In the genomic region with DNA sequence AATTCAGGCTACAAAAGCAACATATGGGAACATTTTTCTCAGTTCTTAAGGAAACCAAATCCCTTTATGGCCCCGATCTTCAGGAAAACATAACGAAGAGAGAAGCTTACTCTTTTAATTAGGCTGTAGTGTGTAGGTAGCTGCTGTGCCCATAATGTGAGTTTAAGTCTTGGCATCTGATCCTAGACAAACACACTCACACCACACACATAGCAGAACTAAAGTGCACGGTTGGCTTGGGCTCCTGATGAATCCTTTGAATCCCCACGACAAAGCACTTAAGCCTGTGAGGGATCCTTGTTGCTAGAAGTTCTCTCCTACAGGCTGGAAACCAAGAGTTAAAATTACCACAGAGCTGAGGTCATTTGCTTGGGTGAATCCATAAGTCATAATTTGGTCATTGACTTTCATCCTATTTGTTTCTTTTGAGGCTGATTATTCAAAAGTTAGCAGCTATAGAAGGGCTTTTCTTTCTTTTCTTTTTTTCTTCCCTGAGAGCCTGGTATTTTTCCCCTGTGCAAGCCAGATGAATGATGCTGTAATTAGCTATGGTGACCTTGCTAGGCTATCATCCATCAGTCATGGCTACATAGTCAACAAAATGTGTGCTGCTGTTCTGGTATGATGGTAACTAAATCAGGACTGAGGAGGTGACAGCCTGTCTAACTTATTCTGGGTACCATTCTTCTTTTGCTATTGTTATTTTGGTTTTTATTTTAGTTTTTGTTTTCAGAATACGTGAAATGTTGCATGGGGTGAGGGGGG, we compare ENCODE assay signal across 26 mouse cellular contexts.
DNase-seq lines count a peak whose midpoint lies in the region; ATAC-seq lines count a peak whose summit lies in the region.
"Had no signal": no experiment of that assay in that cellular context is flagged by ENCODE, and none has a peak within 500 bp of the region (broad histone marks: within the 10 kb centered on the region; RNA-seq: fewer than 3 reads in every experiment).

No protein-coding gene starts in this region.

- no peaks in the 10 kb centered on the region for H3K9me3 ChIP-seq in forebrain, embryonic 10.5 days
- no peaks in the 10 kb centered on the region for H3K9me3 ChIP-seq in forebrain, embryonic 15.5 days
- no peaks in the 10 kb centered on the region for H3K9me3 ChIP-seq in neural tube, embryonic 11.5 days (ENCODE audit: control insufficient read depth, low read length)
- H3K9me3 ChIP-seq in neural tube, embryonic 15.5 days (replicated peaks) = no peaks in the 10 kb centered on the region
- H3K9me3 ChIP-seq in embryonic facial prominence, embryonic 14.5 days (ENCODE audit: control insufficient read depth, low read length) = no peaks in the 10 kb centered on the region
- H3K9me3 ChIP-seq: hindbrain, embryonic 15.5 days; intestine, embryonic 15.5 days; limb, embryonic 15.5 days; liver, embryonic 15.5 days; lung, embryonic 15.5 days; megakaryocyte, embryonic 14.5 days; midbrain, embryonic 15.5 days had no signal

- H3K9ac ChIP-seq in forebrain, embryonic 15.5 days (replicated peaks) = no peak overlapping the region
- no peak overlapping the region for H3K9ac ChIP-seq in neural tube, embryonic 11.5 days (ENCODE audit: low read length)
- no peak overlapping the region for H3K9ac ChIP-seq in neural tube, embryonic 15.5 days (replicated peaks)
- H3K9ac ChIP-seq in embryonic facial prominence, embryonic 14.5 days (ENCODE audit: low read depth, low read length) = no peak overlapping the region
- H3K9ac ChIP-seq: hindbrain, embryonic 15.5 days; intestine, embryonic 15.5 days; limb, embryonic 15.5 days; liver, embryonic 15.5 days; lung, embryonic 15.5 days; midbrain, embryonic 15.5 days had no signal

- no peak overlapping the region for H3K4me2 ChIP-seq in forebrain, embryonic 15.5 days (replicated peaks)
- H3K4me2 ChIP-seq in neural tube, embryonic 11.5 days (ENCODE audit: low read depth) = no peak overlapping the region
- no peak overlapping the region for H3K4me2 ChIP-seq in neural tube, embryonic 15.5 days
- H3K4me2 ChIP-seq in embryonic facial prominence, embryonic 14.5 days (ENCODE audit: low read depth, low read length) = no peak overlapping the region
- H3K4me2 ChIP-seq: hindbrain, embryonic 15.5 days; intestine, embryonic 15.5 days; limb, embryonic 15.5 days; liver, embryonic 15.5 days; lung, embryonic 15.5 days; midbrain, embryonic 15.5 days had no signal

- 18% methylated on average over 5 of the region's 5 CpGs for WGBS in forebrain, embryonic 10.5 days
- WGBS in forebrain, embryonic 15.5 days = 5% methylated on average over 5 of the region's 5 CpGs
- WGBS in neural tube, embryonic 11.5 days = 19% methylated on average over 5 of the region's 5 CpGs
- WGBS in neural tube, embryonic 15.5 days = 32% methylated on average over 5 of the region's 5 CpGs
- WGBS in embryonic facial prominence, embryonic 14.5 days = 21% methylated on average over 5 of the region's 5 CpGs

- peaks cover 9% of the 10 kb centered on the region for H3K27me3 ChIP-seq in forebrain, embryonic 10.5 days (ENCODE audit: poor library complexity, severe bottlenecking)
- H3K27me3 ChIP-seq in forebrain, embryonic 15.5 days = no peaks in the 10 kb centered on the region
- no peaks in the 10 kb centered on the region for H3K27me3 ChIP-seq in neural tube, embryonic 11.5 days (ENCODE audit: control insufficient read depth, insufficient read depth, low read length)
- no peaks in the 10 kb centered on the region for H3K27me3 ChIP-seq in neural tube, embryonic 15.5 days (replicated peaks)
- no peaks in the 10 kb centered on the region for H3K27me3 ChIP-seq in embryonic facial prominence, embryonic 14.5 days (replicated peaks; ENCODE audit: control insufficient read depth, insufficient read depth, low read length)
- H3K27me3 ChIP-seq: hindbrain, embryonic 15.5 days; intestine, embryonic 15.5 days; limb, embryonic 15.5 days; liver, embryonic 15.5 days; lung, embryonic 15.5 days; megakaryocyte, embryonic 14.5 days; midbrain, embryonic 15.5 days had no signal

- peak; percentile 14 for DNase-seq in forebrain, embryonic 10.5 days (ENCODE audit: extremely low spot score, low spot score)
- peak; percentile 53 for DNase-seq in neural tube, embryonic 11.5 days (ENCODE audit: low spot score)
- peak; percentile 42 for DNase-seq in embryonic facial prominence, embryonic 14.5 days (ENCODE audit: low spot score)
- DNase-seq in mesoderm, embryonic 11.5 days (ENCODE audit: low read depth, low spot score) = peak; percentile 62
- DNase-seq in urinary bladder, postnatal 10 days (ENCODE audit: low spot score) = no peak
- DNase-seq in kidney, postnatal 10 days = no peak
- DNase-seq: cerebellum, adult 9-10 months; gastrocnemius, postnatal 14 days; heart, adult 2 months; kidney, adult 9 months; kidney, postnatal 25 days; lung, postnatal 36 days; thymus, adult 18-20 months; thymus, postnatal 36 days had no signal

- H3K36me3 ChIP-seq in forebrain, embryonic 10.5 days (replicated peaks) = no peaks in the 10 kb centered on the region
- no peaks in the 10 kb centered on the region for H3K36me3 ChIP-seq in forebrain, embryonic 15.5 days
- no peaks in the 10 kb centered on the region for H3K36me3 ChIP-seq in neural tube, embryonic 11.5 days (ENCODE audit: control insufficient read depth, insufficient read depth, low read length)
- H3K36me3 ChIP-seq in neural tube, embryonic 15.5 days = no peaks in the 10 kb centered on the region
- H3K36me3 ChIP-seq in embryonic facial prominence, embryonic 14.5 days (ENCODE audit: control insufficient read depth, insufficient read depth, low read length) = no peaks in the 10 kb centered on the region
- H3K36me3 ChIP-seq: hindbrain, embryonic 15.5 days; intestine, embryonic 15.5 days; limb, embryonic 15.5 days; liver, embryonic 15.5 days; lung, embryonic 15.5 days; midbrain, embryonic 15.5 days had no signal

- ATAC-seq in forebrain, embryonic 15.5 days (replicated peaks) = no peak
- no peak for ATAC-seq in neural tube, embryonic 11.5 days (ENCODE audit: insufficient read depth, low FRiP score, low TSS enrichment)
- ATAC-seq in neural tube, embryonic 15.5 days (ENCODE audit: low FRiP score) = no peak
- no peak for ATAC-seq in embryonic facial prominence, embryonic 14.5 days (ENCODE audit: low read depth)
- ATAC-seq: CD4-positive, CD25-positive, alpha-beta regulatory T cell, adult 4 months; intestine, embryonic 15.5 days; midbrain, embryonic 15.5 days had no signal

- H3K27ac ChIP-seq in forebrain, embryonic 10.5 days = peak overlapping the region; percentile 52; the same call in 1 of the 2 replicates
- H3K27ac ChIP-seq in forebrain, embryonic 15.5 days (replicated peaks) = no peak overlapping the region
- no peak overlapping the region for H3K27ac ChIP-seq in neural tube, embryonic 11.5 days (ENCODE audit: low read depth, low read length)
- no peak overlapping the region for H3K27ac ChIP-seq in neural tube, embryonic 15.5 days (replicated peaks)
- H3K27ac ChIP-seq in embryonic facial prominence, embryonic 14.5 days (replicated peaks; ENCODE audit: low read depth, low read length) = 0 out of 2 replicates have a peak overlapping the region, but pooled peaks have one; percentile 1
- H3K27ac ChIP-seq: heart, adult 2 months; hindbrain, embryonic 15.5 days; intestine, embryonic 15.5 days; layer of hippocampus, adult 2 months; limb, embryonic 15.5 days; liver, embryonic 15.5 days; lung, embryonic 15.5 days; midbrain, embryonic 15.5 days had no signal

- no peak overlapping the region for H3K4me3 ChIP-seq in forebrain, embryonic 10.5 days
- no peak overlapping the region for H3K4me3 ChIP-seq in forebrain, embryonic 15.5 days
- no peak overlapping the region for H3K4me3 ChIP-seq in neural tube, embryonic 11.5 days (ENCODE audit: low read depth, low read length)
- no peak overlapping the region for H3K4me3 ChIP-seq in neural tube, embryonic 15.5 days (replicated peaks)
- H3K4me3 ChIP-seq in embryonic facial prominence, embryonic 14.5 days (ENCODE audit: low read depth, low read length) = no peak overlapping the region
- H3K4me3 ChIP-seq: heart, adult 2 months; hindbrain, embryonic 15.5 days; intestine, embryonic 15.5 days; layer of hippocampus, adult 2 months; limb, embryonic 15.5 days; liver, embryonic 15.5 days; lung, embryonic 15.5 days; megakaryocyte, embryonic 14.5 days; midbrain, embryonic 15.5 days; myocyte had no signal

- H3K4me1 ChIP-seq in forebrain, embryonic 10.5 days = peaks cover 46% of the 10 kb centered on the region
- peaks cover 10% of the 10 kb centered on the region for H3K4me1 ChIP-seq in forebrain, embryonic 15.5 days
- peaks cover 14% of the 10 kb centered on the region for H3K4me1 ChIP-seq in neural tube, embryonic 11.5 days (ENCODE audit: control insufficient read depth, insufficient read depth, low read length)
- H3K4me1 ChIP-seq in neural tube, embryonic 15.5 days = no peaks in the 10 kb centered on the region
- H3K4me1 ChIP-seq in embryonic facial prominence, embryonic 14.5 days (ENCODE audit: control insufficient read depth, insufficient read depth, low read length) = peaks cover 9% of the 10 kb centered on the region
- H3K4me1 ChIP-seq: liver, embryonic 15.5 days; lung, embryonic 15.5 days; megakaryocyte, embryonic 14.5 days had no signal

Comparison
In these comparisons a context has a peak if more than half of its experiments do, and no peak if none do; other contexts are left out.
1. H3K27ac ChIP-seq: peak in forebrain, embryonic 10.5 days (single experiment) and embryonic facial prominence, embryonic 14.5 days (single experiment); none in forebrain, embryonic 15.5 days (single experiment), neural tube, embryonic 11.5 days (single experiment) and neural tube, embryonic 15.5 days (single experiment).
2. DNase-seq: peak in forebrain, embryonic 10.5 days (single experiment), neural tube, embryonic 11.5 days (single experiment), embryonic facial prominence, embryonic 14.5 days (single experiment) and mesoderm, embryonic 11.5 days (single experiment); none in urinary bladder, postnatal 10 days (single experiment) and kidney, postnatal 10 days (single experiment).